Mouse (Mus musculus) kidney, adult 2 months (tissue): ENCODE measurements at regions not wholly inside any gene's neighbourhood (a gene's known extent, or its start where the extent isn't known, plus 50 kb on each side); places are given as distances from the start of the nearest gene placed in this dataset.
"Not testable (repeated sequence)": the region's sequence is repeated elsewhere in the genome, so short reads cannot be mapped to it uniquely, and the experiment has no call there.

Experiments used
- CTCF ChIP-seq: fragments of 200-500 bp; conservative IDR thresholded peaks from 2 replicates; pipeline ENCODE4 v1.5.1; 2011; ENCODE audit warnings: low read depth, mild to moderate bottlenecking, control low read depth, low read length, moderate library complexity, mixed read lengths; ENCODE audit not compliant: insufficient read depth, insufficient read length
- POLR2A ChIP-seq: fragments of 200-500 bp; IDR thresholded peaks from one replicate; pipeline ENCODE4 v1.6.1; 2011; ENCODE audit warnings: low read depth, low read length, control low read depth

- not testable (repeated sequence) for TF ChIP-seq CTCF, POLR2A
Observed at GRCm38 (mm10) chr2:95433996-95434395, 884.0 kb upstream of the Lrrc4c start.
